Mouse (Mus musculus) naive thymus-derived CD4-positive, alpha-beta T cell, adult 2 months (primary cell): ENCODE results near the gene Gm4884.
"Not testable (repeated sequence)": the region's sequence is repeated elsewhere in the genome, so short reads cannot be mapped to it uniquely, and the experiment has no call there.

ENCODE experiments used
- DNase-seq: peaks from one replicate; pipeline ENCODE4 v3.0.0-alpha.2; 2011; ENCODE audit warnings: low read depth

The Gm4884 gene

GRCm38 (mm10) chr7:41032419-41032818 is at the start of gene Gm4884:
Gene Gm4884, plus strand, starts transcription at chr7:41032719.
- DNase-seq = not testable (repeated sequence)

GRCm38 (mm10) chr7:40987243-40987642 is 45.3 kb upstream of the Gm4884 start, which contains the start of gene 4930433I11Rik:
Gene 4930433I11Rik, plus strand, starts transcription at chr7:40987543.
- no peak for DNase-seq

GRCm38 (mm10) chr7:41044058-41044457 is 11.5 kb downstream of the Gm4884 start:
- DNase-seq = not testable (repeated sequence)
